Mouse (Mus musculus) small intestine, adult 2 months (tissue): ENCODE results near the gene Tcf12.

Experiments used
- CTCF ChIP-seq: fragments of 200-500 bp; IDR thresholded peaks from 2 replicates; pipeline ENCODE4 v1.5.1; 2012; ENCODE audit warnings: low read depth, mild to moderate bottlenecking, control low read depth, inconsistent platforms, low read length, moderate library complexity, mixed read lengths; ENCODE audit not compliant: insufficient replicate concordance, insufficient read length; ENCODE audit errors: extremely low read depth
- POLR2A ChIP-seq: fragments of 200-500 bp; IDR thresholded peaks from 2 replicates; pipeline ENCODE4 v1.6.1; 2012; ENCODE audit warnings: low read depth, mild to moderate bottlenecking, control low read depth, inconsistent platforms, low read length, moderate library complexity

DNA sequence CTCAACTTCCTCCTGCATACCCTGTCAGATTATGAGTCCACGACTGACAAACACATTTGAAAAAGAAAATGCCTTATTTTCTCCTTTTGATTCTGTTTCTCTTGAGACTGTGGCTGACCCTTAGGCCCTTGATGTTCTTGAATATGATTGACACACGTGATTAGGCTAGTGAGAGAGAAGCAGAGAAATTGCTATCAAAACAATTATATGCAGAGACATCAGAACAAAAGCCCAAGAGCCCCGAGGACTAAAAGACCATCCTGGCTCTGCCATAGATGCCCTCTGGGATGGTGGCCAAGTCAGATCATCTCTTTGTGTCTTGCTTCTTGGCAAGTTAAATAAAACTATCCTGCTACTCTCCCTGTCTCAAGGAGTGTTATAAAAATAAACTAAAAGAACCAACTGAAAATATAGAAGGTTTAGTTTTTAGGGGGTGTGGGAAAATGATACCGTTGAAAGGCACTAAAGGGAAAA is 22.1 kb upstream of the Tcf12 start:
- no peak for TF ChIP-seq POLR2A
- no peak for TF ChIP-seq CTCF
